Mouse (Mus musculus) stomach, embryonic 16.5 days (tissue): Measurements from ENCODE around the gene Galnt2. TPM values are rescaled to one million over a fixed set of nuclear protein-coding genes. Genes with fewer than 3 reads are reported as not detected.

Source experiments
- ATAC-seq: fragments of 200-750 bp; cut with Nextera tagmentation; 2 replicates; pipeline ENCODE4 v1.8.0; 2017; ENCODE audit warnings: moderate number of reproducible peaks, moderate TSS enrichment; ENCODE audit not compliant: insufficient read depth, low FRiP score
- H3K27ac ChIP-seq: fragments of 300-500 bp; sonication (generic); 2 replicates; pipeline ENCODE4 v1.5.1; 2014; ENCODE audit warnings: low read length
- H3K27me3 ChIP-seq: fragments of 300-500 bp; sonication (generic); 2 replicates; pipeline ENCODE4 v1.6.1; 2014; ENCODE audit warnings: low read length, control low read depth, mixed read lengths; ENCODE audit not compliant: control insufficient read depth, insufficient read depth
- H3K36me3 ChIP-seq: fragments of 300-500 bp; sonication (generic); 2 replicates; pipeline ENCODE4 v1.6.1; 2014; ENCODE audit warnings: low read length; ENCODE audit not compliant: control insufficient read depth, insufficient read depth
- H3K4me1 ChIP-seq: fragments of 300-500 bp; sonication (generic); 2 replicates; pipeline ENCODE4 v1.6.1; 2014; ENCODE audit warnings: low read length, control low read depth, mixed read lengths; ENCODE audit not compliant: control insufficient read depth, insufficient read depth
- H3K4me2 ChIP-seq: fragments of 300-500 bp; sonication (generic); 2 replicates; pipeline ENCODE4 v1.6.1; 2014; ENCODE audit warnings: low read depth, low read length, mixed read lengths
- H3K4me3 ChIP-seq: fragments of 300-500 bp; sonication (generic); replicated peaks from 2 replicates; pipeline ENCODE4 v1.5.1; 2014; ENCODE audit warnings: mild to moderate bottlenecking, low read length
- H3K9ac ChIP-seq: fragments of 300-500 bp; sonication (generic); 2 replicates; pipeline ENCODE4 v1.6.1; 2014; ENCODE audit warnings: low read length
- H3K9me3 ChIP-seq: fragments of 300-500 bp; sonication (generic); replicated peaks from 2 replicates; pipeline ENCODE4 v1.6.1; 2016; ENCODE audit warnings: low read length, control low read depth; ENCODE audit not compliant: control insufficient read depth
- WGBS: fragments of 180-500 bp; shearing (Covaris S2); extraction: QIAGEN DNeasy Blood & Tissue Kit; methylation state at CpG from one replicate; pipeline ENCODE4 v1.1.7; 2014; 5-methylcytosine and 5-hydroxymethylcytosine counted together
- polyA plus RNA-seq: library from polyadenylated mRNA; unstranded; fragments of >200 nt; fragmentation: Nextera tagmentation; extraction: Ambion mirVana; gene quantifications from 2 replicates; pipeline ENCODE4 v1.2.1, GENCODE M21; 2015

Galnt2 gene
- polyA plus RNA-seq, 1 experiment from 2014 or later: 49.3 TPM

GRCm38 (mm10) chr8:124196195-124196594 is 35.0 kb upstream of the Galnt2 start:
- H3K4me3 ChIP-seq: no peak overlapping the region
- no peaks in the 10 kb centered on the region for H3K36me3 ChIP-seq
- peak overlapping the region; percentile 32; the same call in 1 of the 2 replicates for H3K27ac ChIP-seq
- peak; percentile 74 for ATAC-seq
- no peaks in the 10 kb centered on the region for H3K27me3 ChIP-seq
- peaks cover 20% of the 10 kb centered on the region for H3K4me1 ChIP-seq
- H3K9me3 ChIP-seq: no peaks in the 10 kb centered on the region
- WGBS: 24% methylated on average over 5 of the region's 5 CpGs
- no peak overlapping the region for H3K9ac ChIP-seq
- no peak overlapping the region for H3K4me2 ChIP-seq

GRCm38 (mm10) chr8:124196797-124197196 is 34.4 kb upstream of the Galnt2 start:
- peak overlapping the region; percentile 32; the same call in 1 of the 2 replicates for H3K27ac ChIP-seq
- peaks cover 25% of the 10 kb centered on the region for H3K4me1 ChIP-seq
- no peak for ATAC-seq
- no peaks in the 10 kb centered on the region for H3K9me3 ChIP-seq
- 22% methylated on average over 5 of the region's 5 CpGs for WGBS
- no peaks in the 10 kb centered on the region for H3K36me3 ChIP-seq
- no peak overlapping the region for H3K4me3 ChIP-seq
- no peak overlapping the region for H3K9ac ChIP-seq
- no peak overlapping the region for H3K4me2 ChIP-seq
- H3K27me3 ChIP-seq: no peaks in the 10 kb centered on the region

- WGBS: 84% methylated on average over 7 of the region's 7 CpGs
- H3K4me3 ChIP-seq: no peak overlapping the region
- no peak for ATAC-seq
- peaks cover 25% of the 10 kb centered on the region for H3K4me1 ChIP-seq
- no peaks in the 10 kb centered on the region for H3K36me3 ChIP-seq
- no peaks in the 10 kb centered on the region for H3K9me3 ChIP-seq
- H3K4me2 ChIP-seq: no peak overlapping the region
- H3K27ac ChIP-seq: no peak overlapping the region
- H3K9ac ChIP-seq: no peak overlapping the region
- H3K27me3 ChIP-seq: no peaks in the 10 kb centered on the region
Measured at GRCm38 (mm10) chr8:124198230-124198629, 33.0 kb upstream of the Galnt2 start.

- no peak overlapping the region for H3K9ac ChIP-seq
- 24% methylated on average over 7 of the region's 7 CpGs for WGBS
- H3K4me1 ChIP-seq: peaks cover 25% of the 10 kb centered on the region
- no peak overlapping the region for H3K4me2 ChIP-seq
- H3K36me3 ChIP-seq: no peaks in the 10 kb centered on the region
- H3K27me3 ChIP-seq: no peaks in the 10 kb centered on the region
- no peaks in the 10 kb centered on the region for H3K9me3 ChIP-seq
- no peak overlapping the region for H3K4me3 ChIP-seq
- ATAC-seq: no peak
- H3K27ac ChIP-seq: peak overlapping the region; percentile 36; the same call in 1 of the 2 replicates
Measured at GRCm38 (mm10) chr8:124200400-124200799, 30.8 kb upstream of the Galnt2 start.

- Histone ChIP-seq H3K4me2 (no peak overlapping the region), H3K4me3 (no peak overlapping the region), H3K4me1 (peaks cover 16% of the 10 kb centered on the region), H3K9me3 (no peaks in the 10 kb centered on the region), H3K9ac (no peak overlapping the region), H3K27ac (no peak overlapping the region; the same call in 1 of the 2 replicates), H3K36me3 (no peaks in the 10 kb centered on the region), H3K27me3 (no peaks in the 10 kb centered on the region)
- 54% methylated on average over 8 of the region's 8 CpGs for WGBS
- ATAC-seq: no peak; the same call in 1 of the 2 replicates
Measured at GRCm38 (mm10) chr8:124201706-124202105, 29.5 kb upstream of the Galnt2 start.

GRCm38 (mm10) chr8:124202895-124203294 is 28.3 kb upstream of the Galnt2 start:
- Histone ChIP-seq H3K4me1 (peaks cover 16% of the 10 kb centered on the region), H3K27ac (no peak overlapping the region; the same call in 1 of the 2 replicates), H3K9ac (no peak overlapping the region), H3K4me3 (no peak overlapping the region), H3K9me3 (no peaks in the 10 kb centered on the region), H3K4me2 (no peak overlapping the region), H3K27me3 (no peaks in the 10 kb centered on the region), H3K36me3 (no peaks in the 10 kb centered on the region)
- peak; percentile 72; the same call in 1 of the 2 replicates for ATAC-seq
- WGBS: 61% methylated on average over 5 of the region's 5 CpGs

GRCm38 (mm10) chr8:124204001-124204601 is 27.1 kb upstream of the Galnt2 start:
- Histone ChIP-seq H3K27me3 (no peaks in the 10 kb centered on the region), H3K4me2 (no peak overlapping the region), H3K9ac (no peak overlapping the region), H3K27ac (no peak overlapping the region), H3K36me3 (no peaks in the 10 kb centered on the region), H3K9me3 (no peaks in the 10 kb centered on the region), H3K4me3 (no peak overlapping the region), H3K4me1 (peaks cover 16% of the 10 kb centered on the region)
- ATAC-seq: no peak
- 85% methylated on average over 13 of the region's 13 CpGs for WGBS

- Histone ChIP-seq H3K4me2 (no peak overlapping the region), H3K9me3 (no peaks in the 10 kb centered on the region), H3K9ac (no peak overlapping the region), H3K4me1 (peaks cover 4% of the 10 kb centered on the region; the same call in 1 of the 2 replicates), H3K36me3 (no peaks in the 10 kb centered on the region), H3K27ac (0 out of 2 replicates have a peak overlapping the region, but pooled peaks have one; percentile 41), H3K27me3 (no peaks in the 10 kb centered on the region), H3K4me3 (no peak overlapping the region)
- 47% methylated on average over 2 of the region's 2 CpGs for WGBS
- ATAC-seq: no peak
Measured at GRCm38 (mm10) chr8:124212148-124212547, 19.0 kb upstream of the Galnt2 start.

- H3K9me3 ChIP-seq: no peaks in the 10 kb centered on the region
- H3K27me3 ChIP-seq: no peaks in the 10 kb centered on the region
- ATAC-seq: no peak
- no peak overlapping the region for H3K4me2 ChIP-seq
- no peak overlapping the region for H3K27ac ChIP-seq
- peaks cover 6% of the 10 kb centered on the region; the same call in 1 of the 2 replicates for H3K4me1 ChIP-seq
- no peaks in the 10 kb centered on the region for H3K36me3 ChIP-seq
- no peak overlapping the region for H3K4me3 ChIP-seq
- no peak overlapping the region for H3K9ac ChIP-seq
Measured at GRCm38 (mm10) chr8:124216951-124217350, 14.2 kb upstream of the Galnt2 start.
